Mouse (Mus musculus): ENCODE results near the gene Vmn1r14. TPM values are rescaled to one million over a fixed set of nuclear protein-coding genes. Genes with fewer than 3 reads are reported as not detected.

Gene Vmn1r14
- polyA plus RNA-seq, 1 experiment from 2014 or later = not detected

Other genes starting within 250 kb of the Vmn1r14 start
- not detected in 2 replicates for gene Vmn1r6, start 234.4 kb upstream of the Vmn1r14 start, polyA plus RNA-seq (2015; fragmentation: Nextera tagmentation; extraction: Ambion mirVana)
- not detected in 2 replicates for gene Vmn1r7, start 206.4 kb upstream of the Vmn1r14 start, polyA plus RNA-seq (2015; fragmentation: Nextera tagmentation; extraction: Ambion mirVana)
- gene Vmn1r8, start 199.4 kb upstream of the Vmn1r14 start, polyA plus RNA-seq (2015; fragmentation: Nextera tagmentation; extraction: Ambion mirVana) = not detected in 2 replicates
- not detected in 2 replicates for gene Vmn1r9, start 164.9 kb upstream of the Vmn1r14 start, polyA plus RNA-seq (2015; fragmentation: Nextera tagmentation; extraction: Ambion mirVana)
- not detected in 2 replicates for gene Vmn1r10, start 122.2 kb upstream of the Vmn1r14 start, polyA plus RNA-seq (2015; fragmentation: Nextera tagmentation; extraction: Ambion mirVana)
- gene Vmn1r11, start 98.2 kb upstream of the Vmn1r14 start, polyA plus RNA-seq (2015; fragmentation: Nextera tagmentation; extraction: Ambion mirVana) = not detected in 2 replicates
- not detected in 2 replicates for gene Vmn1r12, start 74.8 kb upstream of the Vmn1r14 start, polyA plus RNA-seq (2015; fragmentation: Nextera tagmentation; extraction: Ambion mirVana)
- not detected in 2 replicates for gene Vmn1r13, start 28.4 kb upstream of the Vmn1r14 start, polyA plus RNA-seq (2015; fragmentation: Nextera tagmentation; extraction: Ambion mirVana)
- not detected in 2 replicates for gene Vmn1r15, start 26.3 kb downstream of the Vmn1r14 start, polyA plus RNA-seq (2015; fragmentation: Nextera tagmentation; extraction: Ambion mirVana)
- not detected in 2 replicates for gene Vmn1r16, start 97.8 kb downstream of the Vmn1r14 start, polyA plus RNA-seq (2015; fragmentation: Nextera tagmentation; extraction: Ambion mirVana)
- gene Vmn1r17, start 132.0 kb downstream of the Vmn1r14 start, polyA plus RNA-seq (2015; fragmentation: Nextera tagmentation; extraction: Ambion mirVana) = not detected in 2 replicates
- gene Vmn1r18, start 164.1 kb downstream of the Vmn1r14 start, polyA plus RNA-seq (2015; fragmentation: Nextera tagmentation; extraction: Ambion mirVana) = not detected in 2 replicates
- gene Vmn1r19, start 172.1 kb downstream of the Vmn1r14 start, polyA plus RNA-seq (2015; fragmentation: Nextera tagmentation; extraction: Ambion mirVana) = not detected in 2 replicates
- gene Vmn1r20, start 197.2 kb downstream of the Vmn1r14 start, polyA plus RNA-seq (2015; fragmentation: Nextera tagmentation; extraction: Ambion mirVana) = not detected in 2 replicates